Mouse (Mus musculus) heart, adult 2 months (tissue): Measurements from ENCODE around the gene Mfrp. TPM values are rescaled to one million over a fixed set of nuclear protein-coding genes. Genes with fewer than 3 reads are reported as not detected.
A peak's percentile ranks its signal among the peaks of the same experiment; 100 is the strongest.

Source experiments
- DNase-seq, 2 experiments: peaks; one replicate each; pipeline ENCODE4 v3.0.0; 2021
- H3K27ac ChIP-seq: fragments of 200-600 bp; 2 replicates; pipeline ENCODE4 v1.8.1; 2022
- H3K27me3 ChIP-seq: fragments of 200-500 bp; 2 replicates; pipeline ENCODE4 v1.6.1; 2012; ENCODE audit warnings: mild to moderate bottlenecking, low read length, inconsistent platforms, mixed read lengths; ENCODE audit not compliant: control insufficient read depth, insufficient read depth
- H3K36me3 ChIP-seq: fragments of 200-500 bp; 2 replicates; pipeline ENCODE4 v1.6.1; 2012; ENCODE audit warnings: low read length, inconsistent platforms; ENCODE audit not compliant: control insufficient read depth, insufficient read depth
- H3K4me1 ChIP-seq: fragments of 200-500 bp; 2 replicates; pipeline ENCODE4 v1.6.1; 2011; ENCODE audit warnings: low read length; ENCODE audit not compliant: control insufficient read depth, insufficient read depth
- H3K4me3 ChIP-seq: fragments of 200-600 bp; 2 replicates; pipeline ENCODE4 v1.8.1; 2022
- H3K79me2 ChIP-seq: fragments of 200-500 bp; replicated peaks from 2 replicates; pipeline ENCODE4 v1.6.1; 2012; ENCODE audit warnings: mild to moderate bottlenecking, inconsistent platforms, low read length, moderate library complexity, mixed read lengths; ENCODE audit not compliant: control insufficient read depth, insufficient read depth
- H3K9ac ChIP-seq: fragments of 200-500 bp; 2 replicates; pipeline ENCODE4 v1.6.1; 2012; ENCODE audit warnings: low read depth, mild to moderate bottlenecking, control low read depth, inconsistent platforms, low read length, mixed read lengths
- CTCF ChIP-seq: fragments of 200-600 bp; IDR thresholded peaks from 2 replicates; pipeline ENCODE4 v1.8.1; 2022; ENCODE audit warnings: antibody characterized with exemption, mild to moderate bottlenecking, moderate library complexity
- EP300 ChIP-seq: fragments of 200-500 bp; IDR thresholded peaks from 2 replicates; pipeline ENCODE4 v1.6.1; 2011; ENCODE audit warnings: low read depth, low read length, control low read depth; ENCODE audit not compliant: insufficient read depth
- POLR2A ChIP-seq: fragments of 200-500 bp; IDR thresholded peaks from 2 replicates; pipeline ENCODE4 v1.6.1; 2011; ENCODE audit warnings: mild to moderate bottlenecking, low read depth, low read length, control low read depth; ENCODE audit not compliant: insufficient read depth
- WGBS: fragments of 180-500 bp; shearing (Covaris S2); methylation state at CpG from one replicate; pipeline ENCODE4 v1.1.7; 2018; 5-methylcytosine and 5-hydroxymethylcytosine counted together
- intact Hi-C: fragments of 180-260 bp; cut with DNase I; formaldehyde crosslinking; loops from one replicate; pipeline ENCODE4 v1.15.1; 2025
- polyA plus RNA-seq: library from polyadenylated mRNA; depleted of rRNA; stranded (reverse); fragments of >200 nt; gene quantifications from 2 replicates; pipeline ENCODE4 v1.2.3, GENCODE M21; 2012
- total RNA-seq, 2 experiments: library from RNA; stranded (reverse); gene quantifications; 2 replicates each; pipeline ENCODE4 v1.2.3; 2021

The Mfrp gene
- total and polyA plus RNA-seq, 3 experiments = 0.04 to 0.05 TPM; not detected in 1

DNA sequence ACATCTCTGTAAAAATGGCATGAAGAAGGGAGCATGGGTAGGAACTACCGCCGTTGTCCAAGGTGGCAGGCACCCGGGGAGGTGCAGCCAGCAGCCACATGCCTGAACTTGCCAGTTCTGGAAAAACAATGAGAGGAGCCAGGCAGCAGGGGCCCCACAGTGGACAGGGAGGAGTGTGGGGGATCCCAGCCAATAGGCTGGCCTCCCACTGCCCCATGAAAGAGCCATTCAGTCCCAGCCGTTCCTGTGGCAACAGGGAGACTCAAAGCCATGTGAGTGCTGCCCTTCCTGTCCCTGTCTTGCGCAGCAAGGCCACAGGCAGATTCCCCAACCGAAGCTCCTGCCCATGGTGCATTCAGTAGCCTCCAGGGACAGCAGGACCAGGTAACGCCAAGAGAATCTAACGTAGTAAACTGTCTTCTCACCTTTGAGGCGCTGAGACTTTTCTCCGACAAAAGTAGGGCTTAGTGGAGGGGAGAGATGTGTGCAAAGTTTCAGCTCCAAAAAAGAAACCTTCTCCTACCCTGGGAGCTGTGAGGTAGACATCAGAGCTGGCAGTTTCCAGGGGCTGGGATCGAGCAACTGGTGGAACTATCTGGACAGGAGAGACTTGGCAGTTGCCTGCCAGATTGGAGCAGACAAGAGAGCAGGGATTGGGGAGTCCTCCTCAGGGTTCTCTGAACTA, 29.5 kb upstream of the Mfrp start:
- Histone ChIP-seq H3K4me1 (peaks cover 4% of the 10 kb centered on the region; the same call in 1 of the 2 replicates), H3K9ac (peak overlapping the region; percentile 20), H3K27ac (peak overlapping the region; percentile 80), H3K79me2 (no peaks in the 10 kb centered on the region), H3K27me3 (no peaks in the 10 kb centered on the region), H3K4me3 (peak overlapping the region; percentile 2; the same call in 1 of the 2 replicates), H3K36me3 (peaks cover under 1% of the 10 kb centered on the region; the same call in 1 of the 2 replicates)
- intact Hi-C loops = loop anchor here (5.0 kb wide), 1 partner anchor 35 kb away; the partner anchor contains the start of gene C1qtnf5
- no peak for TF ChIP-seq CTCF
- no peak for TF ChIP-seq EP300
- no peak for TF ChIP-seq POLR2A
- DNase-seq = peak; percentile 50 to 61
- WGBS = 28% methylated on average over 11 of the region's 11 CpGs

DNA sequence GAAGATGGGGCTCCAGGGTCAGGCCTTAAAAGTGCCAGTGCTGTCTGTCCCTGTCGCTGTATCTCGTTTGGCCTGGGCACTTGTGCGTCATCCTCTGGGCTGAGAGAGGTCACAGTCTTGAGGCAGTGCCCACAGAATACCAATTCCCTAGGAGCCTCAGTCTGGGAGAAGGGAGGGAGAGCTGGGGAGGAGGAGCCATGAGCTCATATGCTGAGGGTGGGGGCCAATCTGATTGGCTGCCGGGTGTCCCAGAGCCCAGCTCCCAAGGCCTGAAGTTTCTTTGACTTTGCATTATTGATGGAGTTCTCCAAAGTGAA, 29.0 kb upstream of the Mfrp start:
- Histone ChIP-seq H3K4me1 (peaks cover 4% of the 10 kb centered on the region; the same call in 1 of the 2 replicates), H3K27me3 (no peaks in the 10 kb centered on the region), H3K4me3 (peak overlapping the region; percentile 4; the same call in 1 of the 2 replicates), H3K36me3 (peaks cover 2% of the 10 kb centered on the region; the same call in 1 of the 2 replicates), H3K9ac (peak overlapping the region; percentile 20), H3K79me2 (no peaks in the 10 kb centered on the region), H3K27ac (peak overlapping the region; percentile 80)
- peak; percentile 65 to 77 for DNase-seq
- intact Hi-C loops = loop anchor here (5.0 kb wide), 1 partner anchor 35 kb away; the partner anchor contains the start of gene C1qtnf5
- TF ChIP-seq POLR2A (no peak; the same call in 1 of the 2 replicates), EP300 (0 out of 2 replicates have a peak, but pooled peaks have one; percentile 51), CTCF (no peak)
- WGBS = 21% methylated on average over 4 of the region's 4 CpGs

GRCm38 (mm10) chr9:44073115-44073514, 28.4 kb upstream of the Mfrp start:
- TF ChIP-seq POLR2A (no peak), EP300 (no peak), CTCF (no peak)
- H3K27me3 ChIP-seq = no peaks in the 10 kb centered on the region
- peak overlapping the region; percentile 80 for H3K27ac ChIP-seq
- no peaks in the 10 kb centered on the region for H3K79me2 ChIP-seq
- WGBS = 45% methylated on average over 5 of the region's 5 CpGs
- peaks cover 2% of the 10 kb centered on the region; the same call in 1 of the 2 replicates for H3K36me3 ChIP-seq
- intact Hi-C loops = loop anchor here (5.0 kb wide), 1 partner anchor 34 kb away; the partner anchor contains the start of gene C1qtnf5
- peak; percentile 38 to 62 for DNase-seq
- peak overlapping the region; percentile 56 for H3K9ac ChIP-seq
- H3K4me3 ChIP-seq = peak overlapping the region; percentile 4; the same call in 1 of the 2 replicates
- H3K4me1 ChIP-seq = peaks cover 3% of the 10 kb centered on the region; the same call in 1 of the 2 replicates

GRCm38 (mm10) chr9:44074395-44075275, 26.9 kb upstream of the Mfrp start:
- 66% methylated on average over 9 of the region's 9 CpGs for WGBS
- H3K27ac ChIP-seq = no peak overlapping the region
- intact Hi-C loops = loop anchor here (5.0 kb wide), 1 partner anchor 33 kb away; the partner anchor contains the start of gene C1qtnf5
- no peak overlapping the region for H3K4me3 ChIP-seq
- H3K9ac ChIP-seq = no peak overlapping the region
- DNase-seq = no peak
- peaks cover 11% of the 10 kb centered on the region for H3K4me1 ChIP-seq
- no peaks in the 10 kb centered on the region for H3K79me2 ChIP-seq
- H3K27me3 ChIP-seq = no peaks in the 10 kb centered on the region
- peak; percentile 74 for TF ChIP-seq CTCF
- no peak for TF ChIP-seq POLR2A
- H3K36me3 ChIP-seq = peaks cover 2% of the 10 kb centered on the region; the same call in 1 of the 2 replicates

- Histone ChIP-seq H3K27ac (peak overlapping the region; percentile 21), H3K4me3 (no peak overlapping the region), H3K79me2 (no peaks in the 10 kb centered on the region), H3K9ac (no peak overlapping the region), H3K4me1 (peaks cover 15% of the 10 kb centered on the region), H3K27me3 (no peaks in the 10 kb centered on the region), H3K36me3 (peaks cover 2% of the 10 kb centered on the region; the same call in 1 of the 2 replicates)
- TF ChIP-seq EP300 (no peak), CTCF (no peak), POLR2A (no peak)
- no peak for DNase-seq
- intact Hi-C loops = no loop called here
- WGBS = 74% methylated on average over 24 of the region's 24 CpGs
Observed at GRCm38 (mm10) chr9:44075276-44075995, 26.1 kb upstream of the Mfrp start.
